Mouse (Mus musculus): Measurements from ENCODE around the gene Usf2. TPM values are rescaled to one million over a fixed set of nuclear protein-coding genes. Genes with fewer than 3 reads are reported as not detected.

Usf2 gene
- total and polyA plus RNA-seq, 3 experiments = 42.0 to 103 (median 47.0) TPM

DNA sequence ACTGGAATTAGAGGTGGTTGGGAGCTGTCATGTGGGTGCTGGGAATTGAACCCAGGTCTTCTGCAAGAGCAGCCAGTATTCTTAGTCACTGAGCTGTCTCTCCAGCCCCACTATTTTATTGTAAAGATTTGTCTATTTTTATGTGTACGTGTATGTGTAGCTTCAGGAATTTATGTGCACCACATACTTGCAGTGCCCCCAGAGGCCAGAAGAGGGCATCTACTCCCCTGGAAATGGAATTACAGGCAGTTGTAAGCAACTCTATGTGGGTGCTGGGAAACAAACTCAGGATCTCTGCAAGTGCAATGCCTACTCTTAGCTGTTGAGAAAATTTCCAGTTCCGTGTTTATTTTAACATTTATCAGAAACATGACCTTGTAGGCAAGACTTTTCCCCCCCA is 39.9 kb upstream of the Usf2 start:
- in situ Hi-C loops (cut with MboI; ENCODE audit: low pct_ligation_motif_present, low pct_unique_long_range_greater_than_20kb, low sequenced_read_pairs) (no loop called here), dilution Hi-C loops (cut with MboI; ENCODE audit: extremely low pct_ligation_motif_present, extremely low pct_unique_long_range_greater_than_20kb, low sequenced_read_pairs) (no loop called here)
- Histone ChIP-seq H3K27ac (ENCODE audit: insufficient read depth, low read depth) (no peak overlapping the region), H3K4me1 (ENCODE audit: control insufficient read depth in 1 of 2, insufficient read depth in 2 of 2) (peaks cover 11 to 18% of the 10 kb centered on the region in 2 experiments), H3K79me2 (replicated peaks; ENCODE audit: control insufficient read depth, extremely low read depth, insufficient read depth, poor library complexity, severe bottlenecking) (no peaks in the 10 kb centered on the region), H3K9me3 (replicated peaks; ENCODE audit: low read length) (peaks cover 6% of the 10 kb centered on the region), H3K9ac (ENCODE audit: insufficient read depth, low read depth) (no peak overlapping the region), H3K4me2 (ENCODE audit: insufficient read depth, low read depth, poor library complexity, severe bottlenecking) (no peak overlapping the region), H3K4me3 (replicated peaks in 1 of 3; ENCODE audit: low read depth in 2 of 3, low read length in 2 of 3, poor library complexity in 1 of 3) (no peak overlapping the region), H3K27me3 (replicated peaks) (no peaks in the 10 kb centered on the region), H3K36me3 (replicated peaks in 1 of 2; ENCODE audit: control insufficient read depth in 1 of 2, insufficient read depth in 1 of 2, low read length in 1 of 2) (no peaks in the 10 kb centered on the region)
- DNase-seq (ENCODE audit: extremely low read depth) = no peak
- TF ChIP-seq CTCF (conservative IDR thresholded peaks at IDR 0.05 in 1 of 2, IDR thresholded peaks at IDR 0.05 in 1 of 2; ENCODE audit: low read depth in 2 of 2, low read length in 2 of 2) (peak in 1 of 2 experiments; percentile 43; a peak in 2 of 4 replicates), SMC3 (IDR thresholded peaks at IDR 0.05; ENCODE audit: low read depth, low read length) (peak; percentile 20), HCFC1 (IDR thresholded peaks at IDR 0.05; ENCODE audit: low read depth, low read length) (no peak), RCOR1 (conservative IDR thresholded peaks at IDR 0.05; ENCODE audit: low read depth, low read length) (no peak)

DNA sequence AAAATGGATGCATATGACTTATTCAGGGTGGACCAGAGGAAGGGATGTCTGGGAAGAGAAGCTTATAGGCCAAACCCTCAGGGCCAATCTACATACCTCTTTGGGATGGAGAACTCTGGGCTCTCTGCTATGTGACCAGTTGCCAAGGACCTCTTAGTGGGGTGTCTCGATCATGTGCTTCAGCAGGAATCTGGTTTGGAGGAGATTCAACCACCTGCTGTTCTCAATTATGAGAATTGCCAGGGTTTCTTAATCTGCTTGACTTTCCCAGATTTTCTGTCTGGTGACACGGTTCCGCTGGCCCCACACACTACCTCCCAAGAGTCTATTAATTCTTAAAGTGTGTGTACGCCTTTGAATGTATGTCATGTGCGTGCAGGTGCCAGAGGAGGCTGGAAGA is 37.4 kb upstream of the Usf2 start:
- Histone ChIP-seq H3K27me3 (replicated peaks) (no peaks in the 10 kb centered on the region), H3K79me2 (replicated peaks; ENCODE audit: control insufficient read depth, extremely low read depth, insufficient read depth, poor library complexity, severe bottlenecking) (no peaks in the 10 kb centered on the region), H3K36me3 (replicated peaks in 1 of 2; ENCODE audit: control insufficient read depth in 1 of 2, insufficient read depth in 1 of 2, low read length in 1 of 2) (no peaks in the 10 kb centered on the region), H3K27ac (ENCODE audit: insufficient read depth, low read depth) (no peak overlapping the region), H3K9me3 (replicated peaks; ENCODE audit: low read length) (peaks cover 6% of the 10 kb centered on the region), H3K4me1 (ENCODE audit: control insufficient read depth in 1 of 2, insufficient read depth in 2 of 2) (no peaks in the 10 kb centered on the region), H3K4me2 (ENCODE audit: insufficient read depth, low read depth, poor library complexity, severe bottlenecking) (no peak overlapping the region), H3K4me3 (replicated peaks in 1 of 3; ENCODE audit: low read depth in 2 of 3, low read length in 2 of 3, poor library complexity in 1 of 3) (no peak overlapping the region), H3K9ac (ENCODE audit: insufficient read depth, low read depth) (no peak overlapping the region)
- in situ Hi-C loops (cut with MboI; ENCODE audit: low pct_ligation_motif_present, low pct_unique_long_range_greater_than_20kb, low sequenced_read_pairs) (no loop called here), dilution Hi-C loops (cut with MboI; ENCODE audit: extremely low pct_ligation_motif_present, extremely low pct_unique_long_range_greater_than_20kb, low sequenced_read_pairs) (no loop called here)
- TF ChIP-seq MAFK (IDR thresholded peaks at IDR 0.05; ENCODE audit: insufficient replicate concordance, low read length) = no peak
- TF ChIP-seq NRF1 (IDR thresholded peaks at IDR 0.05; ENCODE audit: low read depth, low read length) = no peak
- no peak for TF ChIP-seq ZC3H11A (IDR thresholded peaks at IDR 0.05; ENCODE audit: low read depth, low read length)
- TF ChIP-seq PAX5 (IDR thresholded peaks at IDR 0.05; ENCODE audit: low read length) = no peak
- no peak for TF ChIP-seq ZMIZ1 (IDR thresholded peaks at IDR 0.05; ENCODE audit: low read depth, low read length)
- TF ChIP-seq USF2 (conservative IDR thresholded peaks at IDR 0.05; ENCODE audit: low read depth, low read length) = no peak
- TF ChIP-seq JUND (conservative IDR thresholded peaks at IDR 0.05; ENCODE audit: low read depth, low read length) = no peak
- TF ChIP-seq HCFC1 (IDR thresholded peaks at IDR 0.05; ENCODE audit: low read depth, low read length) = no peak
- no peak for TF ChIP-seq CHD1 (IDR thresholded peaks at IDR 0.05; ENCODE audit: low read depth, low read length)
- no peak for TF ChIP-seq USF1 (IDR thresholded peaks at IDR 0.05; ENCODE audit: low read depth, low read length)
- TF ChIP-seq SMC3 (IDR thresholded peaks at IDR 0.05; ENCODE audit: low read depth, low read length) = no peak
- TF ChIP-seq ELF1 (IDR thresholded peaks at IDR 0.05; ENCODE audit: low read depth, low read length) = no peak
- TF ChIP-seq KAT2A (IDR thresholded peaks at IDR 0.05; ENCODE audit: insufficient replicate concordance, low read length) = no peak
- TF ChIP-seq MXI1 (IDR thresholded peaks at IDR 0.05; ENCODE audit: low read depth, low read length) = no peak
- no peak for TF ChIP-seq JUN (IDR thresholded peaks at IDR 0.05; ENCODE audit: insufficient read depth, low read depth, low read length)
- no peak for TF ChIP-seq MYC (IDR thresholded peaks at IDR 0.05; ENCODE audit: low read depth, low read length)
- DNase-seq (ENCODE audit: extremely low read depth) = no peak

All from CH12.LX (cell line).